18 mouse cellular contexts compared by ENCODE assay signal in genomic region chr4:154492268-154492667, GRCm38 (mm10).
DNase-seq lines count a peak whose midpoint lies in the region; ATAC-seq and TF ChIP-seq lines count a peak whose summit lies in the region.
"Had no signal": no experiment of that assay in that cellular context is flagged by ENCODE, and none has a peak within 500 bp of the region (broad histone marks: within the 10 kb centered on the region; RNA-seq: fewer than 3 reads in every experiment).

No protein-coding gene starts in this region.

- H3K27ac ChIP-seq in heart, embryonic 10.5 days: peak overlapping the region; percentile 60; the same call in 1 of the 2 replicates
- H3K27ac ChIP-seq in kidney, embryonic 15.5 days: no peak overlapping the region
- H3K27ac ChIP-seq in intestine, postnatal 0 days (ENCODE audit: low read depth, low read length): peak overlapping the region; percentile 86
- H3K27ac ChIP-seq in small intestine, adult 2 months (ENCODE audit: insufficient read depth, low read depth, low read length): peak overlapping the region; percentile 44
- H3K27ac ChIP-seq: heart, embryonic 15.5 days; midbrain, embryonic 13.5 days had no signal

- H3K9ac ChIP-seq in kidney, embryonic 15.5 days: no peak overlapping the region
- H3K9ac ChIP-seq in intestine, postnatal 0 days (ENCODE audit: low read depth, low read length): 0 out of 2 replicates have a peak overlapping the region, but pooled peaks have one; percentile 1
- H3K9ac ChIP-seq: heart, embryonic 15.5 days; midbrain, embryonic 13.5 days had no signal

- H3K36me3 ChIP-seq in heart, embryonic 10.5 days: no peaks in the 10 kb centered on the region
- no peaks in the 10 kb centered on the region for H3K36me3 ChIP-seq in kidney, embryonic 15.5 days
- H3K36me3 ChIP-seq in intestine, postnatal 0 days (ENCODE audit: control insufficient read depth, insufficient read depth): no peaks in the 10 kb centered on the region
- no peaks in the 10 kb centered on the region for H3K36me3 ChIP-seq in small intestine, adult 2 months (ENCODE audit: control insufficient read depth, insufficient read depth, low read length)
- H3K36me3 ChIP-seq: heart, embryonic 15.5 days; midbrain, embryonic 13.5 days had no signal

- TF ChIP-seq POLR2A in small intestine, adult 2 months (IDR thresholded peaks at IDR 0.05; ENCODE audit: low read depth, low read length): no peak

- H3K4me1 ChIP-seq in heart, embryonic 10.5 days: peaks cover 85% of the 10 kb centered on the region
- H3K4me1 ChIP-seq in kidney, embryonic 15.5 days: peaks cover 44% of the 10 kb centered on the region
- H3K4me1 ChIP-seq in intestine, postnatal 0 days (replicated peaks; ENCODE audit: control insufficient read depth, insufficient read depth, low read length): peaks cover 20% of the 10 kb centered on the region
- peaks cover 37% of the 10 kb centered on the region for H3K4me1 ChIP-seq in small intestine, adult 2 months (ENCODE audit: control insufficient read depth, insufficient read depth, insufficient read length, low read length)

- no peak for TF ChIP-seq CTCF in intestine, postnatal 0 days (IDR thresholded peaks at IDR 0.05; ENCODE audit: low read depth)
- TF ChIP-seq CTCF in small intestine, adult 2 months (IDR thresholded peaks at IDR 0.05; ENCODE audit: extremely low read depth, insufficient read length, insufficient replicate concordance, low read depth, low read length): no peak

- no peak for DNase-seq in heart, embryonic 10.5 days (ENCODE audit: low spot score)
- DNase-seq in heart, adult 8-10 months (ENCODE audit: low spot score): no peak
- no peak for DNase-seq in kidney, postnatal 36 days
- DNase-seq in lung, adult 18-20 months: no peak
- DNase-seq: adrenal gland, postnatal 25 days; cerebellum, adult 11 months; layer of hippocampus, adult 9-11 months; liver; lung, postnatal 10 days; right cerebral cortex, postnatal 25 days; thymus, adult 2 months had no signal

- H3K9me3 ChIP-seq in heart, embryonic 10.5 days: no peaks in the 10 kb centered on the region
- no peaks in the 10 kb centered on the region for H3K9me3 ChIP-seq in kidney, embryonic 15.5 days (replicated peaks)
- no peaks in the 10 kb centered on the region for H3K9me3 ChIP-seq in intestine, postnatal 0 days (ENCODE audit: control insufficient read depth)
- H3K9me3 ChIP-seq: heart, embryonic 15.5 days; midbrain, embryonic 13.5 days had no signal

- no peak overlapping the region for H3K4me2 ChIP-seq in kidney, embryonic 15.5 days
- peak overlapping the region; percentile 3; the same call in 1 of the 2 replicates for H3K4me2 ChIP-seq in intestine, postnatal 0 days (replicated peaks; ENCODE audit: low read depth)
- H3K4me2 ChIP-seq: heart, embryonic 15.5 days; midbrain, embryonic 13.5 days had no signal

- H3K27me3 ChIP-seq in heart, embryonic 10.5 days (ENCODE audit: insufficient read depth, poor library complexity, severe bottlenecking): peaks cover 49% of the 10 kb centered on the region
- peaks cover 90% of the 10 kb centered on the region for H3K27me3 ChIP-seq in kidney, embryonic 15.5 days
- no peaks in the 10 kb centered on the region for H3K27me3 ChIP-seq in intestine, postnatal 0 days (replicated peaks; ENCODE audit: control insufficient read depth, insufficient read depth, low read length)
- H3K27me3 ChIP-seq in small intestine, adult 2 months (ENCODE audit: control insufficient read depth, insufficient read depth, low read length): no peaks in the 10 kb centered on the region
- H3K27me3 ChIP-seq: CH12.LX had no signal

- peak; percentile 34; the same call in 1 of the 2 replicates for ATAC-seq in kidney, embryonic 15.5 days (replicated peaks; ENCODE audit: low FRiP score)
- ATAC-seq in intestine, postnatal 0 days: peak; percentile 51
- ATAC-seq: hindbrain, embryonic 16.5 days; midbrain, embryonic 13.5 days had no signal

- no peak overlapping the region for H3K4me3 ChIP-seq in heart, embryonic 10.5 days
- no peak overlapping the region for H3K4me3 ChIP-seq in kidney, embryonic 15.5 days (replicated peaks)
- no peak overlapping the region for H3K4me3 ChIP-seq in intestine, postnatal 0 days (ENCODE audit: low read depth, low read length)
- H3K4me3 ChIP-seq in small intestine, adult 2 months (ENCODE audit: low read depth, low read length): no peak overlapping the region
- H3K4me3 ChIP-seq: heart, embryonic 15.5 days; midbrain, embryonic 13.5 days had no signal

- 33% methylated on average over 7 of the region's 7 CpGs for WGBS in heart, embryonic 10.5 days
- WGBS in kidney, embryonic 15.5 days: 61% methylated on average over 7 of the region's 7 CpGs
- 43% methylated on average over 7 of the region's 7 CpGs for WGBS in intestine, postnatal 0 days
- 32% methylated on average over 7 of the region's 7 CpGs for WGBS in small intestine, adult 2 months
